Mouse (Mus musculus): Measurements from ENCODE around the gene Vmn1r221. TPM values are rescaled to one million over a fixed set of nuclear protein-coding genes. Genes with fewer than 3 reads are reported as not detected.
A peak's percentile ranks its signal among the peaks of the same experiment; 100 is the strongest.

Vmn1r221 gene
- total and polyA plus RNA-seq, 3 experiments: not detected

- Histone ChIP-seq H3K27me3 (replicated peaks) (no peaks in the 10 kb centered on the region), H3K9ac (ENCODE audit: insufficient read depth, low read depth) (no peak overlapping the region), H3K27ac (ENCODE audit: insufficient read depth, low read depth) (no peak overlapping the region), H3K36me3 (replicated peaks in 1 of 2; ENCODE audit: control insufficient read depth in 1 of 2, insufficient read depth in 1 of 2, low read length in 1 of 2) (no peaks in the 10 kb centered on the region), H3K9me3 (replicated peaks; ENCODE audit: low read length) (no peaks in the 10 kb centered on the region), H3K4me3 (replicated peaks in 1 of 3; ENCODE audit: low read depth in 2 of 3, low read length in 2 of 3, poor library complexity in 1 of 3) (no peak overlapping the region), H3K4me2 (ENCODE audit: insufficient read depth, low read depth, poor library complexity, severe bottlenecking) (no peak overlapping the region), H3K4me1 (ENCODE audit: control insufficient read depth in 1 of 2, insufficient read depth in 2 of 2) (no peaks in the 10 kb centered on the region), H3K79me2 (replicated peaks; ENCODE audit: control insufficient read depth, extremely low read depth, insufficient read depth, poor library complexity, severe bottlenecking) (no peaks in the 10 kb centered on the region)
- in situ Hi-C loops (cut with MboI; ENCODE audit: low pct_ligation_motif_present, low pct_unique_long_range_greater_than_20kb, low sequenced_read_pairs) (no loop called here), dilution Hi-C loops (cut with MboI; ENCODE audit: extremely low pct_ligation_motif_present, extremely low pct_unique_long_range_greater_than_20kb, low sequenced_read_pairs) (no loop called here)
- no peak for TF ChIP-seq JUN (IDR thresholded peaks at IDR 0.05; ENCODE audit: insufficient read depth, low read depth, low read length)
- TF ChIP-seq CHD2 (IDR thresholded peaks at IDR 0.05; ENCODE audit: low read length): no peak
- no peak for TF ChIP-seq SIN3A (IDR thresholded peaks at IDR 0.05; ENCODE audit: low read length)
- peak; percentile 94 for TF ChIP-seq TBP (conservative IDR thresholded peaks at IDR 0.05; ENCODE audit: low read depth, low read length)
- no peak for TF ChIP-seq IRF4 (IDR thresholded peaks at IDR 0.05; ENCODE audit: low read depth, low read length)
- TF ChIP-seq POLR2AphosphoS2 (IDR thresholded peaks at IDR 0.05; ENCODE audit: low read depth, low read length): no peak
- DNase-seq (ENCODE audit: extremely low read depth): no peak
Measured at GRCm38 (mm10) chr13:23270321-23271101, 56.6 kb downstream of the Vmn1r221 start.

Other genes with a start within 250 kb of the Vmn1r221 start
- not detected in 2 replicates for gene Vmn1r213, start 206.5 kb upstream of the Vmn1r221 start, total RNA-seq (2012; rRNA removed)
- gene Vmn1r213, start 206.5 kb upstream of the Vmn1r221 start, total RNA-seq (2014; rRNA removed): not detected in 2 replicates
- not detected in 2 replicates for gene Vmn1r213, start 206.5 kb upstream of the Vmn1r221 start, polyA plus RNA-seq (2012; ENCODE audit: insufficient read length, low read depth)
- gene Vmn1r214, start 183.7 kb upstream of the Vmn1r221 start, total RNA-seq (2012; rRNA removed): not detected in 2 replicates
- gene Vmn1r214, start 183.7 kb upstream of the Vmn1r221 start, total RNA-seq (2014; rRNA removed): not detected in 2 replicates
- not detected in 2 replicates for gene Vmn1r214, start 183.7 kb upstream of the Vmn1r221 start, polyA plus RNA-seq (2012; ENCODE audit: insufficient read length, low read depth)
- gene Vmn1r215, start 146.1 kb upstream of the Vmn1r221 start, total RNA-seq (2012; rRNA removed): not detected in 2 replicates
- gene Vmn1r215, start 146.1 kb upstream of the Vmn1r221 start, total RNA-seq (2014; rRNA removed): not detected in 2 replicates
- gene Vmn1r215, start 146.1 kb upstream of the Vmn1r221 start, polyA plus RNA-seq (2012; ENCODE audit: insufficient read length, low read depth): not detected in 2 replicates
- not detected in 2 replicates for gene Vmn1r217, start 95.9 kb upstream of the Vmn1r221 start, total RNA-seq (2012; rRNA removed)
- gene Vmn1r217, start 95.9 kb upstream of the Vmn1r221 start, total RNA-seq (2014; rRNA removed): not detected in 2 replicates
- gene Vmn1r217, start 95.9 kb upstream of the Vmn1r221 start, polyA plus RNA-seq (2012; ENCODE audit: insufficient read length, low read depth): not detected in 2 replicates
- gene Vmn1r218, start 81.0 kb upstream of the Vmn1r221 start, total RNA-seq (2012; rRNA removed): not detected in 2 replicates
- gene Vmn1r218, start 81.0 kb upstream of the Vmn1r221 start, total RNA-seq (2014; rRNA removed): not detected in 2 replicates
- not detected in 2 replicates for gene Vmn1r218, start 81.0 kb upstream of the Vmn1r221 start, polyA plus RNA-seq (2012; ENCODE audit: insufficient read length, low read depth)
- gene Vmn1r219, start 54.8 kb upstream of the Vmn1r221 start, total RNA-seq (2012; rRNA removed): not detected in 2 replicates
- not detected in 2 replicates for gene Vmn1r219, start 54.8 kb upstream of the Vmn1r221 start, total RNA-seq (2014; rRNA removed)
- not detected in 2 replicates for gene Vmn1r219, start 54.8 kb upstream of the Vmn1r221 start, polyA plus RNA-seq (2012; ENCODE audit: insufficient read length, low read depth)
- gene Vmn1r220, start 26.2 kb upstream of the Vmn1r221 start, total RNA-seq (2012; rRNA removed): not detected in 2 replicates
- gene Vmn1r220, start 26.2 kb upstream of the Vmn1r221 start, total RNA-seq (2014; rRNA removed): not detected in 2 replicates
- gene Vmn1r220, start 26.2 kb upstream of the Vmn1r221 start, polyA plus RNA-seq (2012; ENCODE audit: insufficient read length, low read depth): not detected in 2 replicates
- not detected in 2 replicates for gene Vmn1r222, start 21.8 kb downstream of the Vmn1r221 start, total RNA-seq (2012; rRNA removed)
- gene Vmn1r222, start 21.8 kb downstream of the Vmn1r221 start, total RNA-seq (2014; rRNA removed): not detected in 2 replicates
- gene Vmn1r222, start 21.8 kb downstream of the Vmn1r221 start, polyA plus RNA-seq (2012; ENCODE audit: insufficient read length, low read depth): not detected in 2 replicates
- not detected in 2 replicates for gene Vmn1r223, start 33.0 kb downstream of the Vmn1r221 start, total RNA-seq (2012; rRNA removed)
- not detected in 2 replicates for gene Vmn1r223, start 33.0 kb downstream of the Vmn1r221 start, total RNA-seq (2014; rRNA removed)
- gene Vmn1r223, start 33.0 kb downstream of the Vmn1r221 start, polyA plus RNA-seq (2012; ENCODE audit: insufficient read length, low read depth): 0.06 TPM in 1 of 2 replicates, not detected in the other
- 10.3 and 12.3 TPM in 2 replicates for gene Zfp322a, start 155.1 kb downstream of the Vmn1r221 start, total RNA-seq (2012; rRNA removed)
- 17.7 and 20.0 TPM in 2 replicates for gene Zfp322a, start 155.1 kb downstream of the Vmn1r221 start, total RNA-seq (2014; rRNA removed)
- gene Zfp322a, start 155.1 kb downstream of the Vmn1r221 start, polyA plus RNA-seq (2012; ENCODE audit: insufficient read length, low read depth): 10.3 and 10.5 TPM in 2 replicates
- 10.1 and 13.1 TPM in 2 replicates for gene Abt1, start 209.7 kb downstream of the Vmn1r221 start, total RNA-seq (2012; rRNA removed)
- 14.4 and 15.4 TPM in 2 replicates for gene Abt1, start 209.7 kb downstream of the Vmn1r221 start, total RNA-seq (2014; rRNA removed)
- 11.7 and 12.9 TPM in 2 replicates for gene Abt1, start 209.7 kb downstream of the Vmn1r221 start, polyA plus RNA-seq (2012; ENCODE audit: insufficient read length, low read depth)